Mouse (Mus musculus) B cell, adult 2 months (primary cell): ENCODE measurements around the gene Pdpk1.
"Not testable (repeated sequence)": the region's sequence is repeated elsewhere in the genome, so short reads cannot be mapped to it uniquely, and the experiment has no call there.

Experiments used
- DNase-seq, 2 experiments: peaks; one replicate each; pipeline ENCODE4 v3.0.0; 2022

Gene Pdpk1

DNA sequence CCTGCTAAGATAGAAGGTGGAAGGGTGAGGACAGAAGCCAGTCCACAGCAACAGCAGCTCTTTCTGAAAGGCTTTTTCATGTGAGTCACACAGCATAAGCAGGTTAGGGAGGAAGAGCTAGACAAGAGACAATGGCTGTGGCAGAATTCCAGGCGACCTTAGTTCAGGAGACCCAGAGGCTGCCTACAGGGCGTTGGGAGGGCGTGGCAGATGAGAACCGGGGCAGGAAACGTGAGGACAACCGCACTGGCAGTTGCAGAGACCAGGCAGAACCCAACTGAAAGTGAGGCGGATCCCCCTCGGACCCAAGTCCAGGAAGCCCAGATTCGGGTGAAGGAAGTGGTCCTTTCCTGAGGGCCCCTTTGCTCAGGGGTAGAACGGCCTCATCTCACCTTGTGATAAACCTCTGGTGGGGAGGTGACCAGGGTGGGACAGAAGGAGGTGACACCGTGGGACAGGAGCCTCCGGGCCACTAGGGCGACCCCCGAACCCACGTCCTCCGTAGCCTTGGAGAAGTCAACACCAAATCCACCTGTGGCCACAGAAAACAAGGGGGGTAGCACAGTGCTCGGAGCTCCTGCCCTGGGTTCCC lies 12.0 kb upstream of the Pdpk1 start:
- peak; percentile 24 to 27 for DNase-seq

DNA sequence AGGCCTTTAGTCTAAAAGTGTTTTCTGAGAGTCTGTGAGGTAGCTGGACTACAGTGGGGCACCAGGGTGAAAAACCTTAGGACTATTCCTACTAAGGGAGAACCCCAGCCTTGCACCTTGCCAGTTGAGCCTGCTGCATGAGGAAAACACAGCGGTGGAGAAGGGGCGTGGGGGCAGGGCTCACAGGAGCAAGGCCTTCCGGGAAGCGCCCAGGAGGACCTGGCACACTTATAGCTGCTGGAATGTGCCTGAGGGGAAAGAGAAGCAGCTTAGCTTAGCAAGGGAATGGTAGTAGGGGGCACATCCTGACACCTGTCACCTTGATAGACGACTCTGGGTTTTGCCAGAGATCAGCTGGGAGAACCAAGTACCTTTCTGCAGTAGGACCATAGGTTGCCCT lies 10.7 kb upstream of the Pdpk1 start:
- no peak for DNase-seq

DNA sequence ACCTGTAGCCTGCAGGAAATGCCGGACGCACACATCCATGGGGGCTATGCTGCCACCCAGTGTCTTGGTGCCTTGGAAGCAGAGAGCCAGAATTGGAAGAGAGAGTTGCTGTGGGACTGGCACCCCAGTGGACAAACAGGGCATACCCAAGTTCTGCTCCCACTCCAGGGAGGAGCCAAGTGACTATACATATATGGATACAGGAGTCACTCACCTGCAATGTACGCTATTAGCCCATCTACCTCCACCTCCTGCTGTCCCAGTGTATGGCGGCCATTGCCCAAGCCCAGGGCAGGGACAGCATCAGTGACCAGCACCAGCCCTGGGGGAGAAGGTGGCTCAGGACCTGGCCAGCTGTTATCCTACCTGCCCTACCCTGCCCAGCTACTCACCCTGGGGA lies 6.8 kb upstream of the Pdpk1 start:
- no peak for DNase-seq

DNA sequence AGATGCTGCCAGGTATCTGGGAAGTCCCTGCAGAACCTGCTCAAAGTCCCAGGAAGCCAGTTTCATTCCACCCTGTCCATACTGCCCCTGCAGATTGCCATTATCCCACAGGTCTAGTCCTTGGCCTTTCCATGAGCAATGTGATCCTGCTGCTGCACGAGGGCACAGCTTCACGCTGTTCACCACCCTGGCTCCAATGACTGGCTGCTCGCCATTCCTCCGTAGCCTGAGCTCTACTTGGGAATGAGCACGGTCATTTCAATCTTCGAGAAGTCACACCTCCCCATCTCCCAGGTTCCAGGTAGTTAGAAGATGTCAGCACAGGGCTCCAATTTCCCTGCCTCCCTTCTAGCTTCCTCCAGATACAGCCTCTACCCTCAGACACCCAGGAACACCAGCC lies 6.4 kb upstream of the Pdpk1 start:
- no peak for DNase-seq

DNA sequence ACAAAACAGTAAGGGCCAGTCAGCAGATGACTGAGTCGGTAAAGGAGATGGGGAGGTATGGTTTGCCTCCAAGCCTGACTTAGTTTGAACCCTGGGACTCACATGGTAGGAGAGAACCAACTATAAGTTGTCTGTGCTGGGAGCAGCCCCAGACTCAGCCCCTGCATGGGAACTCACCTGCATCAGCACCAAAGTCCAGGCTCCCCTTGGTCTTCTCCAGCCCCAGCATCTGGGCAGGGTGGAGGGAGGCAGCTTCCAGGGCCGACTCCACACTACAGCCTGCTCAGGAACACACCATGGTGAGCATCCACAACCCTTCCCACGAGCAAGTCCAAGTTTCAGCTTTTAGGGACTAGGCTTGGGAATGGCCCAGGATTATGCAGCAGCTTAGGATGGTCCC lies 5.7 kb upstream of the Pdpk1 start:
- DNase-seq: no peak

DNA sequence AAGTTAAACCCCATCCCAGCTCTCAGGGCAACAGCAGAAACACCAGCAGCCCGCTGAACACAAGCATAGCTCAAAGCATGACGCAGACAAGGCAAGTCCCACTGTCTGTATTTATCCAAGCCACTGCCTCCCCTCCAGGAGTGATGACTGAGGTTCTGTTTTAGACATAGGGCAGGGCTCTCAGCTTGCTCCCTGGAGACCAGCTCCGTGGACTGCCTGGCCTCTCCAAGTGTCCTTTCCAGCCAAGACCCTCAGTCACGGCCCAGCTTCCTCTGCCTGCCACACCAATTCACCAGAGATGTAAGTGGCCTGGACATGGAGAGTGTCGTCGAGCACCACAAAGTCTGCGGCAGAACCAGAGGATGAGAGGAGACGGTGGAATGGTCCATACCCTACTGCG lies 5.0 kb upstream of the Pdpk1 start:
- DNase-seq: no peak

DNA sequence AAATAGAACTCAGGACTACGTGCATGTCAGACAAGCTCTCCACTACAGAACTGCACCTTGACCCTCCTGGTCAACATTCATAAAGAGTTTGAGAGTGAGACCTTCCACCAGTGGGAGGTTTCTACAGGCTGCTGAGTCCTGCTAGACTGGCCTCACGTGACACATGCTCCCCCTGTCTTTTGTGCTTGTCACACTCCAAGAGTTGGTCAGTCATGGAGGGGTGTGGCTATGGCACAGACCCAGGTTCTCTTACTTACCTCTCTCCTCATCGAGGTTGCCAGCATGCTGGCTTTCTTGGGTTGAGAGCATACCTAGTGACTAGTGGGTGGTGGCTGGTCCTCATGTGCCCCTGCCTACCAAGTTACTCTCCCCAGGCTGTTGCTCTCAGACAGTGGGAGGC lies 3.7 kb upstream of the Pdpk1 start:
- DNase-seq: no peak

DNA sequence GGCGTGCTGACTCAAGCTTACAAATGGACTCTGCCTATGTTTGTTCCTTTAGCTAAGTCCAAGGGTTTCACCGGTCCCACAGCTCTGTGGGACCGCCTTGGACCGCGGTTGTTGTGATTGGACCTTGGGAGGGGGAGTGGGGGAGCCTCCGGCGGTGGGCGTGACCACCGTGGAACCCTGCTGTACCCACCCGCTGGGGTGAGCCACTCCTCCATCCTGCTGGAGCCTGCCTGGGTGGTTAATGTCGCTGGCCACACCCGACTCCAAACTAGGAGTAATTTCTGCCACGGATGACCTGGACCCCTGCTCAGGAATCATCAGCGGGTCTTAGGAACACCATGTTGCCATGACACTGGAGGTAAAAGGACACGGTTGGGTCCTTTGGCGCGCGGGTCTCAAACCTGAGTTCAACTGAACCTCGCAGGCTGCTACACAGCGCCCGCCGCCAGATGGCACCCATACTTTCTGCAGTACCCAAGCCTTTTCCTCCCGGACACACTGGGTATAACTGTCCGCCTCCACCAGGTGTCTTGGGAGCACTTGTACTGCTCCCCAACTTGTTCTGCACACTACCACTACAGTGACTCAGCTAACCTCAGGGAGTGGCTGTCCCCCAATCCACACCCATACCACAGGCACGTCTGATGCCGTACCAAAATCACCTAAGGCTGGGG lies 1.3 kb upstream of the Pdpk1 start:
- DNase-seq: peak; percentile 83 to 85

DNA sequence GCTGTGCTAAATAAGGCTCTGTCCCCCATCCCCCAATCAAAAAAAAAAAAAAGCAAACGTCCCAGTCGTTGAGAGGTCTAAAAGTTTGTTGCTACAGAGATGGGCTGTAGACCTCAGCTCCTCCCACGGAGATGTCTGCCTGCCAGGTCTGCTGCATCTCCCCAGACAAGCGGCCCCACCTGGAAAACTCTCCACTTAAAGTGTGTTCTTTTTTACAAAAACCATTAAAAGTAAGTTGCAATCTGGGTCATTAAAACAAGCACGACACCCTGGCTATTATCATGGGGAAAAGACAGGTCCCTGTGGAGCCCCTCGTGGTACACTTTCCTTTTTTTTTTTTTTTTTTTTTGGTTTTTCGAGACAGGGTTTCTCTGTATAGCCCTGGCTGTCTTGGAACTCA lies 658 bp upstream of the Pdpk1 start:
- DNase-seq: no peak

DNA sequence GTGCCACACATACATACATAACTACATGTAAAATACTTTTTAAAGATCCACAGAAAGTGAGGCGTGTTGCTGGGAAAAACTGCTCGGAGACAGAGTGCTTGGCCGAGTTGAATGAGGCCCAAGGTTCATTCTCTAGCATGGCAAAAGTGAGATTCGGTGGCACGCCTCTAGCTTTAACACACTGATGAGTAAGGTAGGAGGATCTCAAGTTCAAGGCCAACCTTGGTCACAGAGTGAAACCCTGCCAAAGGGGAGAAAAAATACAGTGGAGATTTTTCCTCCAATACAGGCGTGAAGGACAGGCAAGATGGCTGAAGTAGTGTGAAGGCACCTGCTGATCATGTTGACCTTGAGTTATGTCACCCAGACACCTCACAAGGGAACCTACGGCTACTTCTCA lies 1.3 kb downstream of the Pdpk1 start:
- no peak for DNase-seq

DNA sequence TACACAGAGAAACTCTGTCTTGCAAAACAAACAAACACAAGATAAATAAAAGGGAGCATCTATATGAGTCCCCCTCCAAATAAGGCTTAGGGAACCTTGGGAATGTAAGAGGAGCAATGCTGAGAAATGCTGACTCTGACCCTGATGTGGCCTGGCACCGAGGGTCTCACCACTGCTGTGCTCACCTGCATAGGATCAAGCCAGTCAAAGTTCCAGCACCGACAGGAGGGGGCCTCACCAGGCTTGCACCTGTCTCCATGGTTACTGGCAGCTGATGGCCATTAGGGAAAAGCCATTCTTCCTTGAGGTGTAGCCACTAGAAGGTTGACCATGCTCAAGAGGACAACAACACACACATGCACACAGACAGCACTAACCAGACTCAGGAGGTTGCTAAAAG lies 7.8 kb downstream of the Pdpk1 start:
- no peak for DNase-seq

DNA sequence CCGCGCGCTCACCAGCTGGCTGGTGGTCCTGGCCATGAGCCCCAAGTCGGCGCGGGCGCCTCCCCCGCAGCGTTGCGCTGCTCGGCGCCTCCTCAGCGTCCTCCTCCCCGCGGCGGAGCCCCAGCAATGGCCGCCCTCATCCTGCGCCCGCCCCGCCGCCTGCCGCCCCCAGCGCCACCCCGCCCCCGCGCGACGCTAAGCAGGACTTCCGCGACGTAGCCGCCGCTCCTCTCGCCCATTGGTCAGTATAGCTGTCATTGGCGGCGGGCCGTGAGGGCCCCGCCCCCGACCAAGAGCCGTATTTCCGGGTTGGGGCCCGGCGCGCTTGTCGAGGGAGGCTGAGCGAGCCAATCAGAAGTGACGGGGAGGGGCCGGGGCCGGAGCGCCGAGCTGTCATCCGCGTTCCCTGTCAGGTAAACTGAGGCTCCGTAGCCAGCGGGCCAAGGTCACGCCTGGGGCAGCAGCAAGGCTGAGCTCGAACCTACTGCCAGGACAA lies 9.3 kb downstream of the Pdpk1 start:
- DNase-seq: peak; percentile 95

DNA sequence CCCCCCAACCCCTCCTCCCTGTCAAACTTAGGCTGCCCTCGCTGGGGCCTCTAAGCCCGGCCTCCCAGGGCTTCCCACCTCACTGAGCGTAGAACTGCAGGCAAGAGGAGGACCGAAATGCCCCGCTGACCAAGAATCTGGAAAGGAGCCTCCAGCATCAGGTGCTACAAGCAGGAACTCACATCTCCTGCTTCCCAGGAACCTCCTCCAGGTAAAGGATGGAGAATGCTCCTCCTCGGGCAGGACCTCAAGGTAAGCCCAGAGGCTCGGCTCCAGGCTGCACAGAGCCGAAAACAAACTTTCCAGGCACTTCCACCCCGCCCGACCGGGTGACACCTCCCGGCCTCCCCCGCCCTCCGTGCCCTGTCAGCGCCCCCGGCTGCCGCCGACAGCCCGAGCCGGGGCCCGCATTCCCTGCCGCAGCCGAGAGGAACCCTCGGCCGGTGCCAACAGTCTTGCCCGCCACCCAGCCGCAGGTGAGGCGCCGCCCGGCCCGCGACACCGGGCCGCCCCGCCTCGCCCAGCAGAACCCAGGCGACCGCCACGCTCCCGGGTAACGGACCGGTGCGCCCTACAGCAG lies 9.8 kb downstream of the Pdpk1 start:
- DNase-seq: no peak

DNA sequence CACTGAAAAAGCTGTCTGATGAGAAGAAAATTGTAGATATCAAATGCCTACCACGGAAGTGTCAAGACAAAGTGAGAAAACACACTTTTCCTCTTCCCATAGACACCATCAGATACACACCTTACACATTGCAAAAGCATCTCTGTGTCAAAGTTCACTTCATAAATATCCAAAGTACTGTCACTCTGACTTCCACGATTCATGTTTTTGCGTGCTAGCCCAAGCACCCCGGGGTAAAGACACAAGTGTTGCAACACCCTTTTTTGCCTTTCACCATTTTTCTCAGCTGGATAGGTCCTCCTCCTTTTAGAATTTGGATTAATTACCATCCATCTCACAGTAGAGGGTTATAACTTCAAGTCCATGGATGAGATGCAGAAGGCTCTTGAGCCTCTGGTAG lies 10.8 kb downstream of the Pdpk1 start:
- no peak for DNase-seq

DNA sequence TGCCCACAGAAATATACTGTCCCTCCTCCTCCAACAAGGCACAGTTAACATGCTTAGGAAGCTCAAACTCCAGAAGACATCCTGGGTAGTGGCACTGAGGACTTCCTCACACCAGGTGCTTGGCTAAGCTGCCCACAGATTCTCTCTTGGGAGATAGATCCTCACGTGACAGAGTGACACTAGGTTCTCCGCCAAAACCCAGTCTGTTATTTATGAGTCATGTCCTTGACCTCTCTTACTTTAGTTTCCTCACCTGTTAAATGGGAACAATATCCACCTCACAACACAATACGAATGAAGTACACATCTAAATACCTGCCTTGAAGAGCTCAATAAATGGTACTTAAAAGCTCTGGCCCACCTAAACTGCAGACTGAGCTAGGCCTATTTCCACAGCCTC lies 11.5 kb downstream of the Pdpk1 start:
- peak in 1 of 2 experiments; percentile 24 for DNase-seq

DNA sequence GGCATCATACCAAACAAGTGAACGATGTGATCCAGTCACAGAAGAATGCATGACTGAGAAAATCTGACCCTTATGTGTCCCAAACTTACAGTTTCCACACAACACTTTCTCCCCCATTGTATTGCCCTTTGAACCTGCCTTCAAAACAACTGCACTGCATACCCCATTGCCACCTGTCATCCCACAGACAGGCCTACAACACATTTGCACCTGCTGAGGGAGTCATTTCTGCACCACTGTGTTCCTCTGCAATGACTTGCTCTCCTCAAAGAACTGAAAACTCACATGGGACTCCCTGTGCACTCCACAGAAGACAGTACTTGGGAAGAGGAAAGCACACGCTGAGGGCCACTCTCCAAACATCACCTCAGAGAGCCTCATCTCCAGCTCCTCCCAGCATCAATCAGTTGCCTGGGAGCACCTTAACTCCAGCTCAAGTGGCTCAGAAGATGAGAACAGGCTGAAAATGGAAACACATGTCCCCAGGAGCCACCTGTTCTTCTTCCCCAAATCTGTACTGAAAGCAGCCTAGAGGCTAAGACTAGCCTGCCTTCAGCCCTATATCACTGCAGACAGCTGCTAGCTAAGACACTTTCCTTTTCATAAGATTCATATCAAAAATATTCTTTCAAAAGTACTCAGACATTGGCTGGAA lies 13.4 kb downstream of the Pdpk1 start:
- DNase-seq: no peak

DNA sequence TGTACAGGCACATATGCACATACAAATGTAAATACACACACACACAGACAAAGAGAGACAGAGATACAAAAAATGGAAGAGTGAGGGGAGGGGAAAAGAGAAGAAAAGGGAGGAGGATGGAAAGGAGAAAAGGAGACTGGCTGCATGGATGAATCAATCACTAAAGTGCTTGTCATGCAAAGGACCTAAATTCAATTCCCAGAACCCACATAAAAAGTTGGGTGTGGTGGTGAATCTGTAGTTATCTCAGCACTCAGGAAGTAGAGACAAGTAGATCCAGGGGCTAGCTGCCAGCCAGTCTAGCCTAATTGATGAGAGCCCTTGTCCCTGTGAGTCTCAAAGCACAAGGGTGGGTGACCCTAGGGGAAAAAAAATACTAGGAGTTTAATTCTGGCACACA lies 16.7 kb downstream of the Pdpk1 start:
- no peak for DNase-seq

DNA sequence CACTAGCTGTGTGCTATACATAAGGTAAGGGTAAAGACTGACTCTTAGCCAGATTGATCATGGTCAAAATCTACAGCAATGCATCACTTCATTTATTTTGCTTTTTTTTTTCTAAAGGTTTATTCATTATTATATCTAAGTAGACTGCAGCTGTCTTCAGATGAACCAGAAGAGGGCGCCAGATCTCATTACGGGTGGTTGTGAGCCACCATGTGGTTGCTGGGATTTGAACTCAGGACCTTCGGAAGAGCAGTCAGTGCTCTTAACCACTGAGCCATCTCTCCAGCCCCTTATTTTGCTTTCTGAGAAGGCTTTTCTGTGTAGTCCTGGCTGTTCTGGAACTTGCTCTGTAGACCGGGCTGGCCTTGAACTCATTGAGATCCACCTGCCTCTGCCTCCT lies 17.8 kb downstream of the Pdpk1 start:
- peak; percentile 52 to 53 for DNase-seq

DNA sequence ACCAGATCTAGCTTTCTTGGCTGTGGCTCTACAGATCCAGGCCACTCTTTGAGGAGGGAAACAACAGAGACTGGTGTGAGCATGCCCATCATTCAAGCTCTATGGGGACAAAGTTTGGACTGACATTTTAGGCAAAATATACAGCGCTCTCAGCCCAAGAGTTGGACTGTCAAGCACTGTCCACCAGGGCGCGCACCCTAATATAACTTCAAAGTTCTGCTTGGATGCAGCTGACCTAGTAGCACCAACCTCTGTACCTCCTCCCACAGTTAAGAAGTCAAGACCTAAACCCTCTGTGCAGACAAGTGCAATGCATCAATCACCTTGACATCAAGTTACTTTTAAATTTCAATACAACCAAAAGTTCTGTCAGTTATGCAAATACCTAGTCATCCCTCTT lies 19.2 kb downstream of the Pdpk1 start:
- no peak for DNase-seq

DNA sequence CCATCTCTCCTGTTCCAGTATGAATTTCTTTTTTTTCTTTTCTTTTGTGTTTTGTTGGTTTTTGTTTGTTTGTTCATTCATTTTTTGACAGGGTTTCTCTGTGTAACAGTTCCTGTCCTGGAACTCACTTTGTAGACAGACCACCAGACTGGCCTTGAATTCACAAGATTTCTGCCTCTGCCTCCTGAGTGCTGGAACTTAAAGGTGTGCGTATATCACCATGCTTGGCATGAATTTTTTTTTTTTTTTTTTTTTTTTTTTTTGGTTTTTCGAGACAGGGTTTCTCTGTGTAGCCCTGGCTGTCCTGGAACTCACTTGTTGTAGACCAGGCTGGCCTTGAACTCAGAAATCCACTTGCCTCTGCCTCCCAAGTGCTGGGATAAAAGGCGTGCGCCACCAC lies 21.5 kb downstream of the Pdpk1 start:
- DNase-seq: not testable (repeated sequence)

DNA sequence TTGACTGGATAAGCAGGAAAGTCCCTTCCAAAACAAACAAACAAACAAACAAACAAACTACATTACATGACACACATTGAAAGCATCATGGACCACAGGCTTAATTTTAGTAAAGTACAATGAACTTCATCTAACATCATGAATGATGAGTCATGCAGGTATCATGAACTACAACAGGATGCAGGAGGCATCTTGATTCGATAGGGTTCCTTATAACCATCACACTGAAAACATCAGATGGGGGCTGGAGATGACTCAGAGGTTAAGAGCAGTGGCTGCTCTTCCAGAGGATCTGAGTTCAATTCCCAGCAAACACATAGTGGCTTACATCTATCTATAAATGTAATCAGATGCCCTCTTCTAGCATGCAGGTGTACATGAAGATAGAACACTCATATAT lies 23.1 kb downstream of the Pdpk1 start:
- DNase-seq: no peak

DNA sequence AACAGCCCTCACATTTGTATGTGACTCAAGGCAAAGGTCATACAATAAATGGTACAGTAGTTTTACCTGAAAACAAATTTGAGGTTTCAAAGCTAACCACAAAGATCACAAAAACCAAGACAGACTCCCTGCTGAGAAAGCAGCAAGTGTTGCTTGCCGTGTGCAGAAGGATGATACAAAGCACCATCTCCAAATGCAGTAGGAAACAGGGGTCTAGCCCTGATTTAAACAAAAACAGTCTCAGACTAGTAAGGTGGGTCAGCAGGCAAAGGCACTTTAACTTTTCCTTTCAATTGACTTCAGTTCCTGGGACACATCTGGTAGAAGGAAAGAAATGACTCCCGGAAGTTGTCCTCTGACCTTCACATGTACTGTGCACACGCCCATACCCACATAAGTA lies 23.9 kb downstream of the Pdpk1 start:
- no peak for DNase-seq

DNA sequence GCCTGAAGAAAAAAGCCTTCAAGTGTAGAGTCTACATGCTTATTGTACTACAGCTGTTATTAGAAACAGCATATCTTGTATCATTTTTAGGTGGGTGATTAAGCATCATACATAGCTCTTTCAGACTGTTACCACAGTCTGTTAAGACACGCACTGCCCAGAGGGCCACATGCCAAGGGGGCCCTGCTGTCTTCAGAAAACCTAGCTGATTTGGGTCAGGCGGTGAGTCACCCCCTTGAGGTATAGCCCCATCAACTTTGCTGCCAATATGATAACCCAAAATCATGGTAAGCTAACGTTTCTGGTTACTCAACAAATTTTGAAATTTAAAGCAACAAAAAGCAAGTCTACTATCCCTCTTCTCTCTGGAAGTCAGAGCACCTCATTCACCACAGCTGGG lies 31.3 kb downstream of the Pdpk1 start:
- DNase-seq: no peak

DNA sequence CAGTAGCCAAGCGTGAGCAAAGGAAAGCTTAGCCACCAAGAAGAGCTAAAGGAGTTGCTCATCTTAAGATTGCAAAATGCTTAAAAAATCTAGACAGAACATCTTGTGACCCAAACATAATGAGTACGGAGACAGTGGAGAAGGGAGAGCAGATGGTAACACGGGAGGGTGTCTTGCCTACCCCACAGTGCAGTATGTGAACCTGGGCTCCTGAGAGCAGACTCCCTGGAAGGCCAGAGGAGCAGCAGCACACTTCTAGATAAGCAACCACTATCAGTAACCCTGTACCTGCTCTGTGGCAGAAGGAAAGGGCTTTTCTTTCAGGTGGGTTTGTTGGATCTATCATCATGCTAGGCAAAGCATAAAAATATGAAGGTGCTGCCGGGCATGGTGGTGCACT lies 37.7 kb downstream of the Pdpk1 start:
- no peak for DNase-seq
